Mouse (Mus musculus) cerebellum, adult 2 months (tissue): ENCODE results near the gene Kras. TPM values are rescaled to one million over a fixed set of nuclear protein-coding genes. Genes with fewer than 3 reads are reported as not detected.

Source experiments
- DNase-seq, 2 experiments: peaks; one replicate each; pipeline ENCODE4 v3.0.0; 2021
- H3K27ac ChIP-seq: fragments of 200-500 bp; 2 replicates; pipeline ENCODE4 v1.5.1; 2012; ENCODE audit warnings: low read length, control low read depth, inconsistent platforms; ENCODE audit not compliant: insufficient read depth
- H3K27me3 ChIP-seq: fragments of 200-500 bp; 2 replicates; pipeline ENCODE4 v1.6.1; 2012; ENCODE audit warnings: inconsistent platforms, mild to moderate bottlenecking, low read length, moderate library complexity; ENCODE audit not compliant: control insufficient read depth, insufficient read depth
- H3K4me1 ChIP-seq: fragments of 200-500 bp; 2 replicates; pipeline ENCODE4 v1.6.1; 2011; ENCODE audit warnings: low read length; ENCODE audit not compliant: control insufficient read depth, insufficient read depth
- H3K4me3 ChIP-seq: fragments of 200-500 bp; replicated peaks from 2 replicates; pipeline ENCODE3; 2011; ENCODE audit warnings: mild to moderate bottlenecking, low read depth, low read length, control low read depth; ENCODE audit not compliant: insufficient read depth
- CTCF ChIP-seq: fragments of 200-500 bp; IDR thresholded peaks from 2 replicates; pipeline ENCODE4 v1.5.1; 2011; ENCODE audit warnings: low read depth, mild to moderate bottlenecking, control low read depth, low read length, moderate library complexity, borderline replicate concordance; ENCODE audit not compliant: insufficient read depth
- POLR2A ChIP-seq: fragments of 200-500 bp; IDR thresholded peaks from 2 replicates; pipeline ENCODE4 v1.6.1; 2011; ENCODE audit warnings: low read length, control low read depth, borderline replicate concordance; ENCODE audit not compliant: insufficient read depth
- WGBS: fragments of 180-500 bp; shearing (Covaris S2); methylation state at CpG from one replicate; pipeline ENCODE4 v1.1.7; 2018; 5-methylcytosine and 5-hydroxymethylcytosine counted together
- polyA plus RNA-seq: library from polyadenylated mRNA; depleted of rRNA; stranded (reverse); fragments of >200 nt; gene quantifications from 2 replicates; pipeline ENCODE4 v1.2.3, GENCODE M21; 2012

Gene Kras
- polyA plus RNA-seq, 1 experiment: 38.6 TPM

DNA sequence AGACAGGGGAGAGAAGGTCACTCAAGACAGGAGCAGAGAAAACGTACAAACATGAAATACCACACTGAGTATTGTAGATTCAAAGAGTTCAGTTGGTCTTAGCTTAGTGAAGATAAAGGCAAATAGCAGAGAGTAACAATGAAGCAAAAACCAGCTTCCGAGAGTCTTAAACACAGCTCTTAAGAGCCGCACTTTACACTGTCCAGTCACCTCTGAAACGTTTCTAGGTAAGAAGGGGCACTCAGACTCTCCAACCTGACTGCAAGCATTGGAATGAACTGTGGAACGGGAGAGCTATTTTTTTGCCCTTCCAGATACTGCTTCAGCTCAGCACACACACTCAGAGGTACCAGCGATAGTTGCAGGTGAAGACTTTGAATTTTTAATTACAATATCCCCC lies 9.8 kb downstream of the Kras start:
- WGBS: 88% methylated on average over 6 of the region's 6 CpGs
- Histone ChIP-seq H3K27ac (no peak overlapping the region), H3K4me1 (peaks cover 3% of the 10 kb centered on the region; the same call in 1 of the 2 replicates), H3K4me3 (no peak overlapping the region), H3K27me3 (no peaks in the 10 kb centered on the region)
- TF ChIP-seq CTCF: no peak
- no peak for TF ChIP-seq POLR2A
- DNase-seq: no peak

DNA sequence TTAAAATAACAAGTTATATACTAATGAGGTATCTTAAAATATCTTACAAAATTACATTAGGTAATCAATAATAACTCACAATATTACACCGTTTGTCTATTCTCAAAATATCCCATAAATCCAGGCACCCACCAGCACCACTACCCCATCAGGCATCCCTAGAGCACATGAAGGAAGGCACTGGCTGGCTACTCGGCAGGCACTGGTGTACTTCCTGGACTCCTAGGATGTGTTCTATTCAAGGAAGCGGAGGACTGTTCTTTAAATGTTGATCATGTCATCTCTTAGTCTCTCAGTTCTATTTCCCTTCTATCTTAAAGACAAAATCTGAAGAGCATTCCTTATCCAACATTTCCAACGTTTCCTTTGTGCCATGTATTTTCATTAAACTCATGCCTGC lies 12.9 kb downstream of the Kras start:
- TF ChIP-seq POLR2A (no peak), CTCF (no peak)
- Histone ChIP-seq H3K27me3 (no peaks in the 10 kb centered on the region), H3K27ac (no peak overlapping the region), H3K4me3 (no peak overlapping the region), H3K4me1 (peaks cover 3% of the 10 kb centered on the region; the same call in 1 of the 2 replicates)
- WGBS: 59% methylated on average over 4 of the region's 4 CpGs
- DNase-seq: no peak

DNA sequence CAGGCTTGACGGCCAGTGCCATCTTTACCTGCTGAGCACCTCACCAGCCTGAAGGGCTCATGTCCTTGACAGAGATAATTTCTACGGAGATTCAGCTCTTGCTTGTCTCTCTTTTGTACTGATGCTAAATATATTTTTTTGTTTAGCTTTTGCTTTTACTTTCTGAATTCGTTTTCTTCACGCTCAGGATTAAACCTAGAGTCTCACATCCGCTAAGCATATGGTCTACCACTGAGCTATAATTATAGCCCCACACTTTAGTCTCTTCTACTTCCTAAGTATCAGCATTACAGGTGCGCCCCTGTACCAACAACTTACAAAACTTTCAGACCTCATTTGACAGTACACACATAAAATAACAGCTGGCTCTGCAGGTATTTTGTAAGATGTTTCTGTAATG lies 14.7 kb downstream of the Kras start:
- 68% methylated on average over 6 of the region's 6 CpGs for WGBS
- no peak for DNase-seq
- TF ChIP-seq POLR2A: no peak
- no peak for TF ChIP-seq CTCF
- Histone ChIP-seq H3K27me3 (no peaks in the 10 kb centered on the region), H3K4me3 (no peak overlapping the region), H3K27ac (no peak overlapping the region), H3K4me1 (peaks cover 3% of the 10 kb centered on the region; the same call in 1 of the 2 replicates)

DNA sequence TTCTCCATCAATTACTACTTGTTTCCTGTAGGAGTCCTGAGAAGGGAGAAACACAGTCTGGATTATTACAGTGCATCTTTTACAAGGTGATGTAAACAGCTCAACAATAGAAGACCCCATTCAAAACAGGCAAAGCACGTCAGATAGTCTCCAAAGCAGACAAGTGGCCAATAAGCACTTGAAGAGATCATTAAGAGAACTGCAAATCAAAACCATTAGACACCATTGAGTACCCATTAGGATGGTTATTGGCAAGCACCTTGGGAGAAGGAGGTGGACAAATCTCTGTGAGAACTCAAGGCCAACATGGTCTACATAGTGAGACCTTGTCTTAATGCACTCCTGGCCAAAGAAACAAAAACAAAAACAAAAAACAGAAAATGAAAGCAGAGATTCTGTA lies 15.6 kb downstream of the Kras start:
- peaks cover 3% of the 10 kb centered on the region; the same call in 1 of the 2 replicates for H3K4me1 ChIP-seq
- 88% methylated on average over 1 of the region's 1 CpGs for WGBS
- TF ChIP-seq POLR2A: no peak
- TF ChIP-seq CTCF: no peak
- H3K4me3 ChIP-seq: no peak overlapping the region
- H3K27ac ChIP-seq: no peak overlapping the region
- no peaks in the 10 kb centered on the region for H3K27me3 ChIP-seq
- no peak for DNase-seq

DNA sequence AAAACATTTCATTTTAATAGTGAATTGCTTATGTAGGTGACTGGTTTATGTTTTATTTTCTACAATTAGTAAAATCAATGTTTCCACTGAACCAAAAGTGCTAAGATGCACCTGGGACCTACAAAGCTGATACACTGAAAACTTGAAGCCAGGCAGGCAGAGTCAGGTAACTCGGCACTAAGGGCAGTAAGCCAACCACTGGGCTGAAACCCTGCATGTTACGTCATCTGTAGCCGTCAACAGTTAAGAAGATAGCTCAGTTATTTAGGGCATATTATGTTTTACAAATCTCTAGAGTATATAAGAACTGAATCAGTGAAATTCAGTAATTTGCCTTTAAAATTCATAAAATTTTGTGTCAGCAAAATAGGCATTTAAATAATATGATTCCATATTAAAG lies 23.7 kb downstream of the Kras start:
- Histone ChIP-seq H3K27me3 (no peaks in the 10 kb centered on the region), H3K4me3 (no peak overlapping the region), H3K27ac (no peak overlapping the region), H3K4me1 (no peaks in the 10 kb centered on the region)
- TF ChIP-seq POLR2A (no peak), CTCF (no peak)
- no peak for DNase-seq
- WGBS: 30% methylated on average over 3 of the region's 3 CpGs

DNA sequence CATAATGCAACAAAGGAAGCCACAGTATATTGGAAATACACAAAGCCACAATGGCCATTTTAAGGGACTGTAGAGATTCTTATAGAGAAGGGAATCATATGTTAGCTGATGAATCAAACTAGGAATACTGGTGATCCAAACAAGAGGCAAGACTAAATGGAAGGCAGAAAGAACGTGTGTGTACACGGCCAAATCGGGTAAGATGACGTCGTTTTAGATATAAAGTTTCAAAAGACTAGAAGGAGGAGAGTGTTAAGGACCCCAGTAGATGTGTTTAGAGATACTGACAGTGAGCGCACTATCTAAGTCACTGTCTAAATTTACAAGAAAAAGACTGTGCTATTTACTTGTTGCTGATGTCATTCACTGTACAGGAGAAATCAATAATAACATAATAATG lies 25.8 kb downstream of the Kras start:
- no peak for DNase-seq
- no peaks in the 10 kb centered on the region for H3K4me1 ChIP-seq
- H3K27me3 ChIP-seq: no peaks in the 10 kb centered on the region
- H3K27ac ChIP-seq: no peak overlapping the region
- no peak overlapping the region for H3K4me3 ChIP-seq
- 94% methylated on average over 6 of the region's 6 CpGs for WGBS
- TF ChIP-seq CTCF: no peak
- no peak for TF ChIP-seq POLR2A

DNA sequence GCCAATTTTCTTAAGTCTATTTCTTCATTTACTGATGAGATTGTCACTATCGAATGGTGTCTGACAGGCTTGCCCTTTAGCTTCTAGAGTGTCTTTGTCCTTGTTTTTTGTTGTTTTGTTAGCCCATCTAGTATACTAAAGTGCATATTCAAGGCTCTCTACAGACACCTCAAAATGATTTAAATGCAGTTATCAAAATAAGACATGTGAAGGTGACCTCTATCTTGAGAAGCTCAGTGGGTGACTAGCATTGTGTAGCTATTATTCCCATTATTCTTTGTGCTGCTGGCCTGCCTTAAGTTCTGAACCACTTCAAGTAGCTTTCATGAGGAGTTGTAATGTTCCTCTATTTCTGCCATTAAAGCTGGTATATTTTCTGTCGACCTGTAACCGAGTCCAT lies 34.2 kb downstream of the Kras start:
- TF ChIP-seq POLR2A: no peak
- no peak for TF ChIP-seq CTCF
- Histone ChIP-seq H3K4me1 (no peaks in the 10 kb centered on the region), H3K27ac (no peak overlapping the region), H3K4me3 (no peak overlapping the region), H3K27me3 (no peaks in the 10 kb centered on the region)
- no peak for DNase-seq
- WGBS: 94% methylated on average over 3 of the region's 3 CpGs

DNA sequence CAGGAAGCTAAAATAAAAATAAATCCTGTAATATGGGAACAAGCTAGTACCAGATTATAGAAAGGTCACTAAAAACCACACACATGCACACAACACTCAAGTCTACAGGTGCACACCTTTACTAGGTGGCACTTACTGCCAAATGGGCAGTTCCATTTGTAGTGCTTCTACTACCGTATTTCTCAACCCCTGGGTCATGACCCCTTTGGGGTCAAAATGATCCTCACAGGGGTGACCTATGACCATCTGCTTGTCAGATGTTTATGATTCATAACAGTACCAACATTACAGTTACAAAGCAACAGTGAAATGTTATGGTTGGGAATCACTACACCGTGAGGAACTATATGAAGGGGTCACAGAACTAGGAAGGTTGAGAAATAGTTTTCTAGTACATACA lies 36.1 kb downstream of the Kras start:
- Histone ChIP-seq H3K4me1 (no peaks in the 10 kb centered on the region), H3K4me3 (no peak overlapping the region), H3K27ac (no peak overlapping the region), H3K27me3 (no peaks in the 10 kb centered on the region)
- no peak for DNase-seq
- 87% methylated on average over 2 of the region's 2 CpGs for WGBS
- no peak for TF ChIP-seq POLR2A
- TF ChIP-seq CTCF: no peak
